In genomic region chr12:71577349-71577748, GRCm38 (mm10) we compare ENCODE assay signal across 8 mouse cellular contexts.
DNase-seq lines count a peak whose midpoint lies in the region; ATAC-seq and TF ChIP-seq lines count a peak whose summit lies in the region.

No protein-coding gene starts in this region.

- 6% methylated on average over 9 of the region's 9 CpGs for WGBS in embryonic facial prominence, embryonic 12.5 days
- WGBS in hindbrain, postnatal 0 days: 7% methylated on average over 9 of the region's 9 CpGs
- WGBS in liver, adult 2 months: 6% methylated on average over 9 of the region's 9 CpGs
- 14% methylated on average over 9 of the region's 9 CpGs for WGBS in midbrain, embryonic 15.5 days

- no peak for DNase-seq in gastrocnemius, adult 2 months
- DNase-seq in gastrocnemius, adult 18-20 months (ENCODE audit: low spot score): no peak
- DNase-seq in adrenal gland, postnatal 14 days: peak; percentile 77
- DNase-seq in hindbrain, postnatal 0 days (ENCODE audit: low spot score): peak; percentile 73
- DNase-seq in liver, adult 2 months (ENCODE audit: extremely low read depth, low read depth, low spot score): peak; percentile 46
- DNase-seq in frontal cortex, postnatal 36 days (ENCODE audit: low spot score in 2 of 2): no peak

- no peak for TF ChIP-seq POLR2A in liver, adult 2 months (IDR thresholded peaks at IDR 0.05; ENCODE audit: extremely low read depth, insufficient read depth, low read length)

- no peaks in the 10 kb centered on the region for H3K27me3 ChIP-seq in embryonic facial prominence, embryonic 12.5 days
- no peaks in the 10 kb centered on the region for H3K27me3 ChIP-seq in hindbrain, postnatal 0 days (ENCODE audit: insufficient read depth, low read length)
- H3K27me3 ChIP-seq in liver, adult 2 months (ENCODE audit: control insufficient read depth, insufficient read depth, low read length): no peaks in the 10 kb centered on the region
- H3K27me3 ChIP-seq in midbrain, embryonic 15.5 days (replicated peaks): no peaks in the 10 kb centered on the region

- H3K4me3 ChIP-seq in gastrocnemius, adult 2 months: peak overlapping the region; percentile 40
- peak overlapping the region; percentile 17; the same call in 1 of the 2 replicates for H3K4me3 ChIP-seq in embryonic facial prominence, embryonic 12.5 days
- peak overlapping the region; percentile 15; the same call in 1 of the 2 replicates for H3K4me3 ChIP-seq in hindbrain, postnatal 0 days (ENCODE audit: low read length)
- peak overlapping the region; percentile 47; the same call in 1 of the 2 replicates for H3K4me3 ChIP-seq in liver, adult 2 months (ENCODE audit: insufficient read depth, low read depth, low read length)
- no peak overlapping the region for H3K4me3 ChIP-seq in midbrain, embryonic 15.5 days

- no peaks in the 10 kb centered on the region for H3K9me3 ChIP-seq in embryonic facial prominence, embryonic 12.5 days
- H3K9me3 ChIP-seq in hindbrain, postnatal 0 days (ENCODE audit: low read length): no peaks in the 10 kb centered on the region
- no peaks in the 10 kb centered on the region for H3K9me3 ChIP-seq in midbrain, embryonic 15.5 days

- TF ChIP-seq CTCF in gastrocnemius, adult 2 months (IDR thresholded peaks at IDR 0.05): peak; percentile 39
- peak; percentile 66 for TF ChIP-seq CTCF in hindbrain, postnatal 0 days (IDR thresholded peaks at IDR 0.05; ENCODE audit: low read depth)
- 0 out of 2 replicates have a peak, but pooled peaks have one; percentile 13 for TF ChIP-seq CTCF in liver, adult 2 months (IDR thresholded peaks at IDR 0.05; ENCODE audit: low read depth, low read length)

- H3K9ac ChIP-seq in embryonic facial prominence, embryonic 12.5 days: no peak overlapping the region
- no peak overlapping the region for H3K9ac ChIP-seq in hindbrain, postnatal 0 days (replicated peaks; ENCODE audit: low read length)
- no peak overlapping the region for H3K9ac ChIP-seq in liver, adult 2 months (ENCODE audit: low read depth, low read length)
- H3K9ac ChIP-seq in midbrain, embryonic 15.5 days: no peak overlapping the region

- no peaks in the 10 kb centered on the region for H3K36me3 ChIP-seq in embryonic facial prominence, embryonic 12.5 days
- no peaks in the 10 kb centered on the region for H3K36me3 ChIP-seq in hindbrain, postnatal 0 days (ENCODE audit: insufficient read depth, low read length)
- no peaks in the 10 kb centered on the region for H3K36me3 ChIP-seq in liver, adult 2 months (ENCODE audit: control insufficient read depth, insufficient read depth, low read length)
- H3K36me3 ChIP-seq in midbrain, embryonic 15.5 days (replicated peaks): no peaks in the 10 kb centered on the region

- peaks cover 25% of the 10 kb centered on the region for H3K4me1 ChIP-seq in embryonic facial prominence, embryonic 12.5 days
- no peaks in the 10 kb centered on the region for H3K4me1 ChIP-seq in hindbrain, postnatal 0 days (ENCODE audit: insufficient read depth, low read length)
- no peaks in the 10 kb centered on the region for H3K4me1 ChIP-seq in liver, adult 2 months (ENCODE audit: control insufficient read depth, insufficient read depth, low read length)
- H3K4me1 ChIP-seq in midbrain, embryonic 15.5 days: peaks cover 49% of the 10 kb centered on the region

- no peaks in the 10 kb centered on the region for H3K79me2 ChIP-seq in liver, adult 2 months (ENCODE audit: control insufficient read depth, insufficient read depth, low read length)

- intact Hi-C loops in gastrocnemius, adult 2 months (cut with DNase I): loop anchor here (10.0 kb wide), 2 partner anchors 263 to 373 kb away; no protein-coding TSS in a partner anchor

- H3K27ac ChIP-seq in gastrocnemius, adult 2 months: no peak overlapping the region
- H3K27ac ChIP-seq in embryonic facial prominence, embryonic 12.5 days: no peak overlapping the region
- no peak overlapping the region for H3K27ac ChIP-seq in hindbrain, postnatal 0 days
- no peak overlapping the region for H3K27ac ChIP-seq in liver, adult 2 months (replicated peaks; ENCODE audit: insufficient read depth, low read depth, low read length)
- no peak overlapping the region for H3K27ac ChIP-seq in midbrain, embryonic 15.5 days

- peak overlapping the region; percentile 47 for H3K4me2 ChIP-seq in embryonic facial prominence, embryonic 12.5 days (replicated peaks)
- peak overlapping the region; percentile 44 for H3K4me2 ChIP-seq in hindbrain, postnatal 0 days (ENCODE audit: low read depth, low read length)
- peak overlapping the region; percentile 41 for H3K4me2 ChIP-seq in midbrain, embryonic 15.5 days

- ATAC-seq in embryonic facial prominence, embryonic 12.5 days (ENCODE audit: insufficient number of reproducible peaks, insufficient read depth, low FRiP score, low TSS enrichment): peak; percentile 68; the same call in 1 of the 2 replicates
- ATAC-seq in hindbrain, postnatal 0 days: peak; percentile 59; the same call in 1 of the 2 replicates
- ATAC-seq in midbrain, embryonic 15.5 days (replicated peaks): peak; percentile 35; the same call in 1 of the 2 replicates

Comparison
In these comparisons a context has a peak if more than half of its experiments do, and no peak if none do; other contexts are left out.
1. DNase-seq: peak in adrenal gland, postnatal 14 days (single experiment), hindbrain, postnatal 0 days (single experiment) and liver, adult 2 months (single experiment); none in gastrocnemius, adult 2 months (single experiment), gastrocnemius, adult 18-20 months (single experiment) and frontal cortex, postnatal 36 days (0 of 2).
2. CTCF ChIP-seq: peak in every context shown above with its lines; median percentile 66 in hindbrain, postnatal 0 days; 39 in gastrocnemius, adult 2 months; 13 in liver, adult 2 months.
3. Peak in every context shown above with its lines, with median percentiles within 50 percentile points of each other: ATAC-seq and H3K4me2 ChIP-seq.